9 mouse cellular contexts compared by ENCODE assay signal in the genomic region with DNA sequence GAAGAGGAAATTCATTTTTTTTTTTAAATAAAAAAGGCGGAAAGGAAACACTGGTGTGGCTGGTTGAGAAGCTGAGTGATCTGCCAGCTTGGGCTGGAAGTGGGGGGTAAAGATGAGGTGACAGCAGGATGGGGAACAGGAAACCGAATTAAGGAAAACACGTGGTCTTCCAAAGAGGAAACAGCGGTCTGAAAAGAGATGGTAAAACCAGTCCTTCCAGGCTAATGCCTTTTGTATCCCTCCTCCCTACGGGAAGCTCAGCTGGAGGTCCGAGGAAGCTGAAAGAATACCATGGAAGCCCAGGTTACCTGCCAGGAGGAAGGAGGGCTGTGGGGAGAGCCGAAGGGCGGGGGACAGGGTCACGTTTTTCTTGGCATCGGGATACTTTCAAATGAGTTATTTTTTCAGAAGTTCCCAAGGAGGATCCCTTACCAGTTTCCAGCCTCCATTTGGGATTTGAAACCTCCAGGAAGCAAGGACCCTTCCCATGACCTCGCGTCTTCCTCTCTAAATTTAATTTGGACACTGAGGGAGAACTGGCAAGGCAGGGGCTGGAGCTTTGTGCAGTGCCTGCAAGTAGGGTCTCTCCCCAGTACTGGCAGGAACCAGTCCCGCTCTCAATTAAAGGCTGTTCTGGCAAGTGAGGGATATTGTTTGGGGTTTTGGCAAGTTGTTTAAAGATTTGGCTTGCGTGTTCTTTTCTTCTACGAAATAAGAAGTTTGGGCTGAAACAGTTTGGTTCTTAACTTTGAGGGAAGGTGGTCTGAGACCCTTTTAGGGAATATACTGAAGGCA.
DNase-seq lines count a peak whose midpoint lies in the region; ATAC-seq lines count a peak whose summit lies in the region.
"Had no signal": no experiment of that assay in that cellular context is flagged by ENCODE, and none has a peak within 500 bp of the region (broad histone marks: within the 10 kb centered on the region; RNA-seq: fewer than 3 reads in every experiment).

No protein-coding gene starts in this region.

- H3K27ac ChIP-seq in hindbrain, embryonic 16.5 days (ENCODE audit: low read depth, low read length) = no peak overlapping the region
- no peak overlapping the region for H3K27ac ChIP-seq in hindbrain, embryonic 10.5 days
- peak overlapping the region; percentile 57 for H3K27ac ChIP-seq in embryonic facial prominence, embryonic 10.5 days (replicated peaks)
- H3K27ac ChIP-seq in heart, embryonic 16.5 days (ENCODE audit: low read length) = peak overlapping the region; percentile 67
- no peak overlapping the region for H3K27ac ChIP-seq in limb, embryonic 13.5 days

- 0 out of 2 replicates have a peak overlapping the region, but pooled peaks have one; percentile 13 for H3K4me2 ChIP-seq in hindbrain, embryonic 16.5 days (ENCODE audit: low read length)
- no peak overlapping the region for H3K4me2 ChIP-seq in heart, embryonic 16.5 days (ENCODE audit: low read depth, low read length)
- H3K4me2 ChIP-seq in limb, embryonic 13.5 days (replicated peaks) = 0 out of 2 replicates have a peak overlapping the region, but pooled peaks have one; percentile 17

- H3K9me3 ChIP-seq in hindbrain, embryonic 16.5 days (ENCODE audit: control insufficient read depth, low read length) = no peaks in the 10 kb centered on the region
- no peaks in the 10 kb centered on the region for H3K9me3 ChIP-seq in hindbrain, embryonic 10.5 days
- H3K9me3 ChIP-seq in embryonic facial prominence, embryonic 10.5 days = no peaks in the 10 kb centered on the region
- H3K9me3 ChIP-seq in heart, embryonic 16.5 days (replicated peaks; ENCODE audit: control insufficient read depth, low read length) = 0 out of 2 replicates have a peak, but pooled peaks cover 2% of the 10 kb centered on the region
- no peaks in the 10 kb centered on the region for H3K9me3 ChIP-seq in limb, embryonic 13.5 days

- H3K9ac ChIP-seq in hindbrain, embryonic 16.5 days (ENCODE audit: low read depth, low read length) = no peak overlapping the region
- no peak overlapping the region for H3K9ac ChIP-seq in heart, embryonic 16.5 days (ENCODE audit: low read length)
- no peak overlapping the region for H3K9ac ChIP-seq in limb, embryonic 13.5 days

- H3K27me3 ChIP-seq in hindbrain, embryonic 16.5 days (replicated peaks; ENCODE audit: control insufficient read depth, insufficient read depth, low read length) = no peaks in the 10 kb centered on the region
- no peaks in the 10 kb centered on the region for H3K27me3 ChIP-seq in hindbrain, embryonic 10.5 days (ENCODE audit: insufficient read depth, poor library complexity, severe bottlenecking)
- H3K27me3 ChIP-seq in embryonic facial prominence, embryonic 10.5 days (replicated peaks; ENCODE audit: low read depth, poor library complexity, severe bottlenecking) = no peaks in the 10 kb centered on the region
- no peaks in the 10 kb centered on the region for H3K27me3 ChIP-seq in heart, embryonic 16.5 days (ENCODE audit: control insufficient read depth, insufficient read depth, low read length)
- H3K27me3 ChIP-seq in limb, embryonic 13.5 days = no peaks in the 10 kb centered on the region

- H3K4me1 ChIP-seq in hindbrain, embryonic 16.5 days (ENCODE audit: control insufficient read depth, insufficient read depth, low read depth, low read length) = no peaks in the 10 kb centered on the region; the same call in 1 of the 2 replicates
- H3K4me1 ChIP-seq in hindbrain, embryonic 10.5 days (replicated peaks) = peaks cover 21% of the 10 kb centered on the region
- H3K4me1 ChIP-seq in embryonic facial prominence, embryonic 10.5 days = peaks cover 42% of the 10 kb centered on the region
- peaks cover 27% of the 10 kb centered on the region for H3K4me1 ChIP-seq in heart, embryonic 16.5 days (ENCODE audit: control insufficient read depth, insufficient read depth, low read length)
- H3K4me1 ChIP-seq in limb, embryonic 13.5 days = peaks cover 23% of the 10 kb centered on the region

- no peak overlapping the region for H3K4me3 ChIP-seq in hindbrain, embryonic 16.5 days (ENCODE audit: low read length)
- H3K4me3 ChIP-seq in hindbrain, embryonic 10.5 days = no peak overlapping the region
- H3K4me3 ChIP-seq in embryonic facial prominence, embryonic 10.5 days = no peak overlapping the region
- H3K4me3 ChIP-seq in heart, embryonic 16.5 days (ENCODE audit: low read length) = no peak overlapping the region
- H3K4me3 ChIP-seq in limb, embryonic 13.5 days = no peak overlapping the region

- WGBS in hindbrain, embryonic 16.5 days = 62% methylated on average over 15 of the region's 15 CpGs
- 54% methylated on average over 15 of the region's 15 CpGs for WGBS in hindbrain, embryonic 10.5 days
- WGBS in embryonic facial prominence, embryonic 10.5 days = 39% methylated on average over 15 of the region's 15 CpGs
- 51% methylated on average over 15 of the region's 15 CpGs for WGBS in heart, embryonic 16.5 days
- 51% methylated on average over 15 of the region's 15 CpGs for WGBS in limb, embryonic 13.5 days

- DNase-seq in hindbrain, embryonic 10.5 days (ENCODE audit: low spot score) = no peak
- DNase-seq in embryonic facial prominence, embryonic 10.5 days (ENCODE audit: low spot score) = peak; percentile 26
- no peak for DNase-seq in testis, postnatal 14 days (ENCODE audit: low spot score)
- DNase-seq in left cerebral cortex, adult 11 months (ENCODE audit: low spot score) = no peak

- ATAC-seq in hindbrain, embryonic 16.5 days = no peak
- ATAC-seq in heart, embryonic 16.5 days (replicated peaks; ENCODE audit: extremely low read depth, insufficient read depth, low FRiP score) = peak; percentile 47; the same call in 1 of the 2 replicates
- no peak for ATAC-seq in limb, embryonic 13.5 days (ENCODE audit: low FRiP score, low read depth)
- ATAC-seq in cerebellum, adult (ENCODE audit: insufficient number of reproducible peaks, low FRiP score, low TSS enrichment) = no peak
- ATAC-seq: CD4-positive, CD25-positive, alpha-beta regulatory T cell, adult 4 months had no signal

- H3K36me3 ChIP-seq in hindbrain, embryonic 16.5 days (ENCODE audit: control insufficient read depth, insufficient read depth, low read length) = no peaks in the 10 kb centered on the region
- no peaks in the 10 kb centered on the region for H3K36me3 ChIP-seq in hindbrain, embryonic 10.5 days
- H3K36me3 ChIP-seq in embryonic facial prominence, embryonic 10.5 days (replicated peaks) = no peaks in the 10 kb centered on the region
- H3K36me3 ChIP-seq in heart, embryonic 16.5 days (ENCODE audit: control insufficient read depth, insufficient read depth) = no peaks in the 10 kb centered on the region
- no peaks in the 10 kb centered on the region for H3K36me3 ChIP-seq in limb, embryonic 13.5 days

Comparison
In these comparisons a context has a peak if more than half of its experiments do, and no peak if none do; other contexts are left out.
1. H3K27ac ChIP-seq: peak in embryonic facial prominence, embryonic 10.5 days (single experiment) and heart, embryonic 16.5 days (single experiment); none in hindbrain, embryonic 16.5 days (single experiment), hindbrain, embryonic 10.5 days (single experiment) and limb, embryonic 13.5 days (single experiment).